Mouse (Mus musculus): ENCODE data around the gene Tex47. TPM values are rescaled to one million over a fixed set of nuclear protein-coding genes. Genes with fewer than 3 reads are reported as not detected.
A peak's percentile ranks its signal among the peaks of the same experiment; 100 is the strongest.

Gene Tex47
- not detected in 2 replicates for polyA plus RNA-seq (2016; fragmentation: Nextera tagmentation; extraction: Ambion mirVana)

GRCm38 (mm10) chr5:7303819-7304218, at the start of gene Tex47:
Gene Tex47 (plus strand): TSS chr5:7304119.
- Histone ChIP-seq H3K27ac (no peak within 1 kb of the TSS), H3K36me3 (no peaks in the 10 kb centered on the region), H3K4me1 (no peaks in the 10 kb centered on the region), H3K9ac (no peak within 1 kb of the TSS), H3K4me3 (no peak within 1 kb of the TSS), H3K27me3 (replicated peaks) (no peaks in the 10 kb centered on the region), H3K9me3 (replicated peaks) (no peaks in the 10 kb centered on the region), H3K4me2 (no peak within 1 kb of the TSS)
- 65% methylated on average over 1 of the region's 1 CpGs for WGBS (ENCODE audit: insufficient replicate concordance)
- ATAC-seq = no peak

GRCm38 (mm10) chr5:7276659-7277455, 27.1 kb upstream of the Tex47 start:
- Histone ChIP-seq H3K9me3 (replicated peaks) (no peaks in the 10 kb centered on the region), H3K9ac (no peak overlapping the region), H3K4me1 (no peaks in the 10 kb centered on the region), H3K27me3 (replicated peaks) (no peaks in the 10 kb centered on the region), H3K4me3 (no peak overlapping the region), H3K4me2 (no peak overlapping the region), H3K36me3 (no peaks in the 10 kb centered on the region), H3K27ac (no peak overlapping the region)
- 61% methylated on average over 7 of the region's 7 CpGs for WGBS (ENCODE audit: insufficient replicate concordance)
- no peak for ATAC-seq

- H3K27me3 ChIP-seq (replicated peaks) = no peaks in the 10 kb centered on the region
- no peaks in the 10 kb centered on the region for H3K4me1 ChIP-seq
- H3K27ac ChIP-seq = no peak overlapping the region
- H3K4me3 ChIP-seq = no peak overlapping the region
- ATAC-seq = no peak
- no peaks in the 10 kb centered on the region for H3K36me3 ChIP-seq
- WGBS (ENCODE audit: insufficient replicate concordance) = 76% methylated on average over 1 of the region's 1 CpGs
- no peaks in the 10 kb centered on the region for H3K9me3 ChIP-seq (replicated peaks)
- H3K4me2 ChIP-seq = no peak overlapping the region
- H3K9ac ChIP-seq = no peak overlapping the region
These were observed 19.6 kb upstream of the Tex47 start for GRCm38 (mm10) chr5:7284336-7284735.

GRCm38 (mm10) chr5:7302969-7303368, 950 bp upstream of the Tex47 start:
- no peaks in the 10 kb centered on the region for H3K27me3 ChIP-seq (replicated peaks)
- no peaks in the 10 kb centered on the region for H3K4me1 ChIP-seq
- no peaks in the 10 kb centered on the region for H3K9me3 ChIP-seq (replicated peaks)
- no peak overlapping the region for H3K4me2 ChIP-seq
- H3K27ac ChIP-seq = no peak overlapping the region
- no peak for ATAC-seq
- WGBS (ENCODE audit: insufficient replicate concordance) = 48% methylated on average over 1 of the region's 1 CpGs
- H3K36me3 ChIP-seq = no peaks in the 10 kb centered on the region
- H3K9ac ChIP-seq = no peak overlapping the region
- H3K4me3 ChIP-seq = no peak overlapping the region

GRCm38 (mm10) chr5:7325594-7325993, 21.7 kb downstream of the Tex47 start:
- H3K27me3 ChIP-seq (replicated peaks) = no peaks in the 10 kb centered on the region
- H3K36me3 ChIP-seq = no peaks in the 10 kb centered on the region
- no peak overlapping the region for H3K4me2 ChIP-seq
- no peak for ATAC-seq
- H3K4me1 ChIP-seq = no peaks in the 10 kb centered on the region
- H3K4me3 ChIP-seq = no peak overlapping the region
- H3K9me3 ChIP-seq (replicated peaks) = no peaks in the 10 kb centered on the region
- H3K9ac ChIP-seq = no peak overlapping the region
- no peak overlapping the region for H3K27ac ChIP-seq
- 66% methylated on average over 4 of the region's 4 CpGs for WGBS (ENCODE audit: insufficient replicate concordance)

- Histone ChIP-seq H3K27ac (no peak within 1 kb of the TSS), H3K4me1 (no peaks in the 10 kb centered on the region), H3K36me3 (no peaks in the 10 kb centered on the region), H3K4me3 (peak within 1 kb of the TSS; percentile 52), H3K27me3 (replicated peaks) (peaks cover 16% of the 10 kb centered on the region), H3K9me3 (replicated peaks) (no peaks in the 10 kb centered on the region), H3K9ac (no peak within 1 kb of the TSS), H3K4me2 (peak within 1 kb of the TSS; percentile 64)
- WGBS (ENCODE audit: insufficient replicate concordance) = under 1% methylated on average over 50 of the region's 50 CpGs
- ATAC-seq = peak; percentile 30; the same call in 1 of the 2 replicates
These were observed 40.5 kb downstream of the Tex47 start, which contains the start of gene Zfp804b for GRCm38 (mm10) chr5:7344145-7345010. Gene Zfp804b (minus strand): TSS chr5:7344756.

GRCm38 (mm10) chr5:7345011-7345389, 41.1 kb downstream of the Tex47 start:
- ATAC-seq = no peak
- peaks cover 16% of the 10 kb centered on the region for H3K27me3 ChIP-seq (replicated peaks)
- H3K36me3 ChIP-seq = no peaks in the 10 kb centered on the region
- H3K4me1 ChIP-seq = no peaks in the 10 kb centered on the region
- H3K9ac ChIP-seq = no peak overlapping the region
- WGBS (ENCODE audit: insufficient replicate concordance) = 3% methylated on average over 11 of the region's 11 CpGs
- peak overlapping the region; percentile 64 for H3K4me2 ChIP-seq
- H3K27ac ChIP-seq = no peak overlapping the region
- peak overlapping the region; percentile 52 for H3K4me3 ChIP-seq
- no peaks in the 10 kb centered on the region for H3K9me3 ChIP-seq (replicated peaks)

Other genes starting within 250 kb of the Tex47 start
- 0.06 TPM in 1 of 2 replicates, not detected in the other for gene Zfp804b, start 40.6 kb downstream of the Tex47 start, polyA plus RNA-seq (2016; fragmentation: Nextera tagmentation; extraction: Ambion mirVana)